Mouse (Mus musculus): Measurements from ENCODE around the gene Gp1ba. TPM values are rescaled to one million over a fixed set of nuclear protein-coding genes. Genes with fewer than 3 reads are reported as not detected.

Gene Gp1ba
- polyA plus RNA-seq, 1 experiment from 2014 or later = 0.14 TPM

GRCm38 (mm10) chr11:70612505-70612904 lies 26.4 kb upstream of the Gp1ba start:
- H3K27me3 ChIP-seq (replicated peaks) = peaks cover 8% of the 10 kb centered on the region; the same call in 1 of the 2 replicates
- ATAC-seq (replicated peaks) = no peak
- H3K27ac ChIP-seq = no peak overlapping the region
- peaks cover 11% of the 10 kb centered on the region for H3K4me1 ChIP-seq
- WGBS = 70% methylated on average over 7 of the region's 7 CpGs
- no peak overlapping the region for H3K4me3 ChIP-seq
- peaks cover 41% of the 10 kb centered on the region for H3K36me3 ChIP-seq (replicated peaks)
- no peak overlapping the region for H3K4me2 ChIP-seq
- no peaks in the 10 kb centered on the region for H3K9me3 ChIP-seq
- H3K9ac ChIP-seq = no peak overlapping the region

GRCm38 (mm10) chr11:70615074-70615473 lies 23.8 kb upstream of the Gp1ba start:
- Histone ChIP-seq H3K27ac (no peak overlapping the region), H3K27me3 (replicated peaks) (peaks cover 8% of the 10 kb centered on the region; the same call in 1 of the 2 replicates), H3K9me3 (no peaks in the 10 kb centered on the region), H3K4me2 (peak overlapping the region; percentile 45), H3K36me3 (replicated peaks) (peaks cover 19% of the 10 kb centered on the region), H3K4me1 (peaks cover 11% of the 10 kb centered on the region), H3K4me3 (peak overlapping the region; percentile 17; the same call in 1 of the 2 replicates), H3K9ac (no peak overlapping the region)
- ATAC-seq (replicated peaks) = no peak; the same call in 1 of the 2 replicates
- WGBS = 4% methylated on average over 17 of the region's 17 CpGs

GRCm38 (mm10) chr11:70615516-70616093 lies 23.3 kb upstream of the Gp1ba start, which contains the start of gene 4930544D05Rik:
Gene 4930544D05Rik, plus strand, starts transcription at chr11:70615848.
- Histone ChIP-seq H3K36me3 (replicated peaks) (peaks cover 13% of the 10 kb centered on the region; the same call in 1 of the 2 replicates), H3K9me3 (no peaks in the 10 kb centered on the region), H3K27ac (no peak within 1 kb of the TSS), H3K4me1 (peaks cover 11% of the 10 kb centered on the region), H3K27me3 (replicated peaks) (peaks cover 8% of the 10 kb centered on the region; the same call in 1 of the 2 replicates), H3K9ac (no peak within 1 kb of the TSS), H3K4me3 (peak within 1 kb of the TSS; percentile 17; the same call in 1 of the 2 replicates), H3K4me2 (peak within 1 kb of the TSS; percentile 45)
- WGBS = 14% methylated on average over 21 of the region's 21 CpGs
- ATAC-seq (replicated peaks) = no peak

GRCm38 (mm10) chr11:70619101-70619500 lies 19.8 kb upstream of the Gp1ba start, which contains the start of gene Chrne:
Gene Chrne, minus strand, starts transcription at chr11:70619216.
- Histone ChIP-seq H3K4me3 (no peak within 1 kb of the TSS), H3K27ac (no peak within 1 kb of the TSS), H3K27me3 (replicated peaks) (peaks cover 8% of the 10 kb centered on the region; the same call in 1 of the 2 replicates), H3K36me3 (replicated peaks) (no peaks in the 10 kb centered on the region), H3K4me2 (no peak within 1 kb of the TSS), H3K9me3 (no peaks in the 10 kb centered on the region), H3K9ac (no peak within 1 kb of the TSS), H3K4me1 (peaks cover 11% of the 10 kb centered on the region)
- 60% methylated on average over 1 of the region's 1 CpGs for WGBS
- ATAC-seq (replicated peaks) = no peak

GRCm38 (mm10) chr11:70621972-70622814 lies 16.7 kb upstream of the Gp1ba start:
- Histone ChIP-seq H3K4me2 (no peak overlapping the region), H3K27ac (no peak overlapping the region), H3K4me3 (no peak overlapping the region), H3K9me3 (no peaks in the 10 kb centered on the region), H3K36me3 (replicated peaks) (no peaks in the 10 kb centered on the region), H3K9ac (no peak overlapping the region), H3K27me3 (replicated peaks) (no peaks in the 10 kb centered on the region), H3K4me1 (no peaks in the 10 kb centered on the region)
- no peak for ATAC-seq (replicated peaks)
- WGBS = 44% methylated on average over 7 of the region's 7 CpGs

- Histone ChIP-seq H3K27me3 (replicated peaks) (no peaks in the 10 kb centered on the region), H3K27ac (no peak overlapping the region), H3K4me3 (no peak overlapping the region), H3K9me3 (no peaks in the 10 kb centered on the region), H3K4me2 (no peak overlapping the region), H3K9ac (no peak overlapping the region), H3K4me1 (no peaks in the 10 kb centered on the region), H3K36me3 (replicated peaks) (no peaks in the 10 kb centered on the region)
- WGBS = 86% methylated on average over 10 of the region's 10 CpGs
- ATAC-seq (replicated peaks) = no peak
Measured at GRCm38 (mm10) chr11:70623053-70623742, 15.7 kb upstream of the Gp1ba start.

GRCm38 (mm10) chr11:70625473-70625872 lies 13.4 kb upstream of the Gp1ba start:
- WGBS = 46% methylated on average over 4 of the region's 4 CpGs
- no peak overlapping the region for H3K4me2 ChIP-seq
- no peak overlapping the region for H3K9ac ChIP-seq
- no peaks in the 10 kb centered on the region for H3K4me1 ChIP-seq
- no peaks in the 10 kb centered on the region for H3K36me3 ChIP-seq (replicated peaks)
- ATAC-seq (replicated peaks) = no peak
- no peaks in the 10 kb centered on the region for H3K27me3 ChIP-seq (replicated peaks)
- H3K27ac ChIP-seq = no peak overlapping the region
- no peaks in the 10 kb centered on the region for H3K9me3 ChIP-seq
- no peak overlapping the region for H3K4me3 ChIP-seq

- Histone ChIP-seq H3K4me2 (no peak overlapping the region), H3K9ac (no peak overlapping the region), H3K27me3 (replicated peaks) (no peaks in the 10 kb centered on the region), H3K4me3 (no peak overlapping the region), H3K36me3 (replicated peaks) (no peaks in the 10 kb centered on the region), H3K27ac (no peak overlapping the region), H3K9me3 (no peaks in the 10 kb centered on the region), H3K4me1 (no peaks in the 10 kb centered on the region)
- no peak for ATAC-seq (replicated peaks)
- WGBS = 79% methylated on average over 4 of the region's 4 CpGs
Measured at GRCm38 (mm10) chr11:70626877-70627276, 12.0 kb upstream of the Gp1ba start.

- ATAC-seq (replicated peaks) = no peak
- no peak overlapping the region for H3K27ac ChIP-seq
- 71% methylated on average over 2 of the region's 2 CpGs for WGBS
- H3K9ac ChIP-seq = no peak overlapping the region
- no peak overlapping the region for H3K4me3 ChIP-seq
- no peak overlapping the region for H3K4me2 ChIP-seq
- H3K4me1 ChIP-seq = no peaks in the 10 kb centered on the region
- no peaks in the 10 kb centered on the region for H3K27me3 ChIP-seq (replicated peaks)
- no peaks in the 10 kb centered on the region for H3K9me3 ChIP-seq
- H3K36me3 ChIP-seq (replicated peaks) = no peaks in the 10 kb centered on the region
Measured at GRCm38 (mm10) chr11:70628431-70628830, 10.5 kb upstream of the Gp1ba start.

GRCm38 (mm10) chr11:70629557-70629956 lies 9.4 kb upstream of the Gp1ba start:
- no peaks in the 10 kb centered on the region for H3K36me3 ChIP-seq (replicated peaks)
- H3K27ac ChIP-seq = no peak overlapping the region
- H3K9ac ChIP-seq = no peak overlapping the region
- WGBS = 51% methylated on average over 5 of the region's 5 CpGs
- no peaks in the 10 kb centered on the region for H3K4me1 ChIP-seq
- H3K27me3 ChIP-seq (replicated peaks) = no peaks in the 10 kb centered on the region
- ATAC-seq (replicated peaks) = no peak
- H3K4me2 ChIP-seq = no peak overlapping the region
- no peaks in the 10 kb centered on the region for H3K9me3 ChIP-seq
- H3K4me3 ChIP-seq = no peak overlapping the region

- WGBS = 75% methylated on average over 7 of the region's 7 CpGs
- H3K9ac ChIP-seq = no peak overlapping the region
- no peaks in the 10 kb centered on the region for H3K9me3 ChIP-seq
- no peak overlapping the region for H3K4me3 ChIP-seq
- H3K36me3 ChIP-seq (replicated peaks) = no peaks in the 10 kb centered on the region
- no peak overlapping the region for H3K27ac ChIP-seq
- H3K4me1 ChIP-seq = no peaks in the 10 kb centered on the region
- no peak for ATAC-seq (replicated peaks)
- H3K4me2 ChIP-seq = no peak overlapping the region
- H3K27me3 ChIP-seq (replicated peaks) = no peaks in the 10 kb centered on the region
Measured at GRCm38 (mm10) chr11:70630129-70630528, 8.8 kb upstream of the Gp1ba start.

GRCm38 (mm10) chr11:70635601-70636000 lies 3.3 kb upstream of the Gp1ba start:
- H3K27me3 ChIP-seq (replicated peaks) = no peaks in the 10 kb centered on the region
- no peak overlapping the region for H3K9ac ChIP-seq
- no peaks in the 10 kb centered on the region for H3K4me1 ChIP-seq
- ATAC-seq (replicated peaks) = no peak
- H3K27ac ChIP-seq = no peak overlapping the region
- no peaks in the 10 kb centered on the region for H3K9me3 ChIP-seq
- H3K4me2 ChIP-seq = no peak overlapping the region
- H3K4me3 ChIP-seq = no peak overlapping the region
- WGBS = 74% methylated on average over 4 of the region's 4 CpGs
- H3K36me3 ChIP-seq (replicated peaks) = no peaks in the 10 kb centered on the region
